Mouse (Mus musculus) lung, postnatal 25 days (tissue): ENCODE measurements around the gene Acsm1.
A peak's percentile ranks its signal among the peaks of the same experiment; 100 is the strongest.
"Not testable (repeated sequence)": the region's sequence is repeated elsewhere in the genome, so short reads cannot be mapped to it uniquely, and the experiment has no call there.

Experiments
- DNase-seq: peaks from one replicate; pipeline ENCODE4 v3.0.0; 2022; ENCODE audit warnings: low spot score

The Acsm1 gene

GRCm38 (mm10) chr7:119606664-119607076 lies at the start of gene Acsm1:
Gene Acsm1 (plus strand): TSS chr7:119607026.
- no peak for DNase-seq

- peak; percentile 3 for DNase-seq
Observed at GRCm38 (mm10) chr7:119559789-119560451, 46.9 kb upstream of the Acsm1 start.

GRCm38 (mm10) chr7:119560452-119560835 lies 46.4 kb upstream of the Acsm1 start:
- no peak for DNase-seq

GRCm38 (mm10) chr7:119561441-119561840 lies 45.4 kb upstream of the Acsm1 start:
- DNase-seq: no peak

GRCm38 (mm10) chr7:119562476-119562875 lies 44.4 kb upstream of the Acsm1 start:
- DNase-seq: not testable (repeated sequence)

- DNase-seq: no peak
Observed at GRCm38 (mm10) chr7:119594530-119595107, 12.2 kb upstream of the Acsm1 start.

GRCm38 (mm10) chr7:119595306-119595705 lies 11.5 kb upstream of the Acsm1 start:
- no peak for DNase-seq

- no peak for DNase-seq
Observed at GRCm38 (mm10) chr7:119596536-119596935, 10.3 kb upstream of the Acsm1 start.

- no peak for DNase-seq
Observed at GRCm38 (mm10) chr7:119601195-119601953, 5.5 kb upstream of the Acsm1 start.

- no peak for DNase-seq
Observed at GRCm38 (mm10) chr7:119601954-119602317, 4.9 kb upstream of the Acsm1 start.

- no peak for DNase-seq
Observed at GRCm38 (mm10) chr7:119604903-119605483, 1.8 kb upstream of the Acsm1 start.

- DNase-seq: no peak
Observed at GRCm38 (mm10) chr7:119605926-119606663, 731 bp upstream of the Acsm1 start.

GRCm38 (mm10) chr7:119607796-119608515 lies 1.1 kb downstream of the Acsm1 start:
- DNase-seq: peak; percentile 41

GRCm38 (mm10) chr7:119616531-119616930 lies 9.7 kb downstream of the Acsm1 start:
- no peak for DNase-seq

GRCm38 (mm10) chr7:119617593-119617992 lies 10.8 kb downstream of the Acsm1 start:
- DNase-seq: no peak

- no peak for DNase-seq
Observed at GRCm38 (mm10) chr7:119618209-119618935, 11.5 kb downstream of the Acsm1 start.

GRCm38 (mm10) chr7:119620157-119620556 lies 13.3 kb downstream of the Acsm1 start:
- DNase-seq: no peak

- no peak for DNase-seq
Observed at GRCm38 (mm10) chr7:119638773-119639172, 31.9 kb downstream of the Acsm1 start.

GRCm38 (mm10) chr7:119642307-119642706 lies 35.5 kb downstream of the Acsm1 start:
- DNase-seq: no peak

- no peak for DNase-seq
Observed at GRCm38 (mm10) chr7:119667893-119668292, 61.1 kb downstream of the Acsm1 start.

- DNase-seq: no peak
Observed at GRCm38 (mm10) chr7:119670395-119670794, 63.6 kb downstream of the Acsm1 start.
